ENCODE assay signal across 8 mouse cellular contexts in genomic region chr1:51671287-51671686, GRCm38 (mm10).
DNase-seq lines count a peak whose midpoint lies in the region; ATAC-seq and TF ChIP-seq lines count a peak whose summit lies in the region.
"Had no signal": no experiment of that assay in that cellular context is flagged by ENCODE, and none has a peak within 500 bp of the region (broad histone marks: within the 10 kb centered on the region; RNA-seq: fewer than 3 reads in every experiment).

No protein-coding gene starts in this region.

- H3K36me3 ChIP-seq in liver, postnatal 0 days (replicated peaks; ENCODE audit: insufficient read depth, low read length) = no peaks in the 10 kb centered on the region
- H3K36me3 ChIP-seq in liver, embryonic 11.5 days (ENCODE audit: control insufficient read depth, insufficient read depth, low read length) = no peaks in the 10 kb centered on the region
- H3K36me3 ChIP-seq in hindbrain, embryonic 16.5 days (ENCODE audit: control insufficient read depth, insufficient read depth, low read length) = no peaks in the 10 kb centered on the region
- no peaks in the 10 kb centered on the region for H3K36me3 ChIP-seq in limb, embryonic 14.5 days (ENCODE audit: control insufficient read depth, insufficient read depth, low read length)

- H3K4me1 ChIP-seq in liver, postnatal 0 days (ENCODE audit: insufficient read depth) = no peaks in the 10 kb centered on the region; the same call in 1 of the 2 replicates
- H3K4me1 ChIP-seq in liver, embryonic 11.5 days (replicated peaks; ENCODE audit: control insufficient read depth, insufficient read depth, low read length) = no peaks in the 10 kb centered on the region
- H3K4me1 ChIP-seq in hindbrain, embryonic 16.5 days (ENCODE audit: control insufficient read depth, insufficient read depth, low read depth, low read length) = no peaks in the 10 kb centered on the region
- H3K4me1 ChIP-seq in limb, embryonic 14.5 days (ENCODE audit: control insufficient read depth, insufficient read depth, low read length) = no peaks in the 10 kb centered on the region
- H3K4me1 ChIP-seq: megakaryocyte, embryonic 14.5 days had no signal

- no peak overlapping the region for H3K9ac ChIP-seq in liver, postnatal 0 days (replicated peaks)
- no peak overlapping the region for H3K9ac ChIP-seq in liver, embryonic 11.5 days (ENCODE audit: low read depth, low read length)
- no peak overlapping the region for H3K9ac ChIP-seq in hindbrain, embryonic 16.5 days (ENCODE audit: low read depth, low read length)
- no peak overlapping the region for H3K9ac ChIP-seq in limb, embryonic 14.5 days (ENCODE audit: low read depth, low read length, severe bottlenecking)

- H3K4me3 ChIP-seq in liver, postnatal 0 days (ENCODE audit: low read depth, low read length) = no peak overlapping the region
- H3K4me3 ChIP-seq in liver, embryonic 11.5 days (ENCODE audit: low read depth, low read length) = no peak overlapping the region
- no peak overlapping the region for H3K4me3 ChIP-seq in hindbrain, embryonic 16.5 days (ENCODE audit: low read length)
- no peak overlapping the region for H3K4me3 ChIP-seq in limb, embryonic 14.5 days (replicated peaks; ENCODE audit: low read length)
- H3K4me3 ChIP-seq: megakaryocyte, embryonic 14.5 days had no signal

- TF ChIP-seq CTCF in liver, postnatal 0 days (IDR thresholded peaks at IDR 0.05; ENCODE audit: low read depth) = peak; percentile 45

- no peak for ATAC-seq in liver, postnatal 0 days
- ATAC-seq in liver, embryonic 11.5 days (replicated peaks; ENCODE audit: low FRiP score) = no peak
- peak; percentile 88 for ATAC-seq in hindbrain, embryonic 16.5 days
- ATAC-seq in limb, embryonic 14.5 days (ENCODE audit: low FRiP score, low read depth) = peak; percentile 63; the same call in 1 of the 2 replicates

- no peak overlapping the region for H3K27ac ChIP-seq in liver, postnatal 0 days (ENCODE audit: low read depth)
- no peak overlapping the region for H3K27ac ChIP-seq in liver, embryonic 11.5 days (ENCODE audit: low read depth, low read length)
- H3K27ac ChIP-seq in hindbrain, embryonic 16.5 days (ENCODE audit: low read depth, low read length) = no peak overlapping the region
- 0 out of 2 replicates have a peak overlapping the region, but pooled peaks have one; percentile 7 for H3K27ac ChIP-seq in limb, embryonic 14.5 days (replicated peaks; ENCODE audit: low read depth, low read length)

- no peak overlapping the region for H3K4me2 ChIP-seq in liver, postnatal 0 days (ENCODE audit: low read depth, low read length)
- H3K4me2 ChIP-seq in liver, embryonic 11.5 days = no peak overlapping the region
- no peak overlapping the region for H3K4me2 ChIP-seq in hindbrain, embryonic 16.5 days (ENCODE audit: low read length)
- no peak overlapping the region for H3K4me2 ChIP-seq in limb, embryonic 14.5 days (replicated peaks; ENCODE audit: low read depth, low read length, severe bottlenecking)

- H3K27me3 ChIP-seq in liver, postnatal 0 days (ENCODE audit: insufficient read depth, low read length) = no peaks in the 10 kb centered on the region
- H3K27me3 ChIP-seq in liver, embryonic 11.5 days (replicated peaks; ENCODE audit: control insufficient read depth, insufficient read depth, low read length) = no peaks in the 10 kb centered on the region
- H3K27me3 ChIP-seq in hindbrain, embryonic 16.5 days (replicated peaks; ENCODE audit: control insufficient read depth, insufficient read depth, low read length) = no peaks in the 10 kb centered on the region
- no peaks in the 10 kb centered on the region for H3K27me3 ChIP-seq in limb, embryonic 14.5 days (ENCODE audit: control insufficient read depth, insufficient read depth, low read length)
- H3K27me3 ChIP-seq: megakaryocyte, embryonic 14.5 days had no signal

- 43% methylated on average over 3 of the region's 3 CpGs for WGBS in liver, postnatal 0 days (ENCODE audit: insufficient replicate concordance)
- 33% methylated on average over 3 of the region's 3 CpGs for WGBS in liver, embryonic 11.5 days
- 48% methylated on average over 3 of the region's 3 CpGs for WGBS in hindbrain, embryonic 16.5 days
- 12% methylated on average over 3 of the region's 3 CpGs for WGBS in limb, embryonic 14.5 days

- no peak for TF ChIP-seq EP300 in liver, postnatal 0 days (IDR thresholded peaks at IDR 0.05; ENCODE audit: low read depth)

- no peak for TF ChIP-seq POLR2A in limb, embryonic 14.5 days (IDR thresholded peaks at IDR 0.05; ENCODE audit: borderline replicate concordance, extremely low read depth, insufficient read depth, insufficient read length)

- no peaks in the 10 kb centered on the region for H3K9me3 ChIP-seq in liver, postnatal 0 days (ENCODE audit: low read length)
- H3K9me3 ChIP-seq in liver, embryonic 11.5 days (ENCODE audit: control insufficient read depth, low read length) = no peaks in the 10 kb centered on the region
- no peaks in the 10 kb centered on the region for H3K9me3 ChIP-seq in hindbrain, embryonic 16.5 days (ENCODE audit: control insufficient read depth, low read length)
- H3K9me3 ChIP-seq in limb, embryonic 14.5 days (ENCODE audit: control insufficient read depth, low read length) = no peaks in the 10 kb centered on the region

- DNase-seq in liver, postnatal 0 days = no peak
- no peak for DNase-seq in liver, embryonic 11.5 days (ENCODE audit: low spot score)
- DNase-seq in cerebellum, adult 9-11 months = peak; percentile 92
- peak; percentile 51 for DNase-seq in limb, embryonic 14.5 days (ENCODE audit: low spot score)
- DNase-seq in frontal cortex, postnatal 10 days (ENCODE audit: low spot score in 2 of 2) = no peak
- DNase-seq in thymus, postnatal 4 days = no peak

Comparison
In these comparisons a context has a peak if more than half of its experiments do, and no peak if none do; other contexts are left out.
1. ATAC-seq: peak in hindbrain, embryonic 16.5 days (single experiment) and limb, embryonic 14.5 days (single experiment); none in liver, postnatal 0 days (single experiment) and liver, embryonic 11.5 days (single experiment).
2. DNase-seq: peak in cerebellum, adult 9-11 months (single experiment) and limb, embryonic 14.5 days (single experiment); none in liver, postnatal 0 days (single experiment), liver, embryonic 11.5 days (single experiment), frontal cortex, postnatal 10 days (0 of 2) and thymus, postnatal 4 days (single experiment).